Mouse (Mus musculus): ENCODE results near the gene Alkbh5. TPM values are rescaled to one million over a fixed set of nuclear protein-coding genes. Genes with fewer than 3 reads are reported as not detected.

The Alkbh5 gene
- polyA plus RNA-seq, 1 experiment from 2014 or later: 32.1 TPM

DNA sequence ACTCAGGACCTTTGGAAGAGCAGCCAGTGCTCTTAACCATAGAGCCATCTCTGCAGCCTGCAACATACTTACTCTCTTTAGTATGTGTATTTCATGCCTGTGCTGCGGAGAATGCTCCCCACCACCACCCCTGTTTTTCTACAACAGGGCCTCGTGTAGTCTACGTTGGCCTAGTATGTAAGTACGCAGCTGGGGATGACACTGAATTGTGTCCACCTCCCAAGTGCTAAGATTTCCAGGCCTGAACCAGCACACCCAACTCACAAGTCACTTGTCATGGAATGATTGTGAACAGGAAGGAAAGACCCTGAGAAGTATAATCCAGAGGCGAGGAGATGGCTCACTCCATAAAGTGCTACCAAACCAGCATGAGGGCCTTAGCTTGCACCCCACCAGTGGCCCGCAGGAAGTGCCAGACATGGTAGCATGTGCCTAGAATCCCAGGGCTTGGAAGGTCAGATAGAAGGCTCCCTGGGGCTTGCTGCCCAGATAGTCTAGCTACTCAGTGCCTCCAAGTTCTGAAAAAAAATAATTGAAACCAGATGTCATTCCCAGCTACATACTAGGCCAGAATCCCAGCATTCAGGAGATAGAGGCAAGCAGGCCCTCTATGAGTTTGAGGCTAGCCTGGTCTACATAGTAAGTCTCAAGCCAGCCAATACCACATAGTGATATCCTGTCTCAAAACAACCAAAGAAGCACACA lies 13.4 kb upstream of the Alkbh5 start:
- H3K9me3 ChIP-seq: 0 out of 2 replicates have a peak, but pooled peaks cover 5% of the 10 kb centered on the region
- H3K9ac ChIP-seq: no peak overlapping the region
- WGBS: 80% methylated on average over 6 of the region's 6 CpGs
- no peaks in the 10 kb centered on the region for H3K4me1 ChIP-seq
- no peak overlapping the region for H3K27ac ChIP-seq (replicated peaks)
- no peak for ATAC-seq (ENCODE audit: extremely low read depth, insufficient number of reproducible peaks, low FRiP score, low TSS enrichment)
- no peaks in the 10 kb centered on the region for H3K36me3 ChIP-seq
- H3K27me3 ChIP-seq (replicated peaks): no peaks in the 10 kb centered on the region
- no peak overlapping the region for H3K4me3 ChIP-seq
- H3K4me2 ChIP-seq: no peak overlapping the region

DNA sequence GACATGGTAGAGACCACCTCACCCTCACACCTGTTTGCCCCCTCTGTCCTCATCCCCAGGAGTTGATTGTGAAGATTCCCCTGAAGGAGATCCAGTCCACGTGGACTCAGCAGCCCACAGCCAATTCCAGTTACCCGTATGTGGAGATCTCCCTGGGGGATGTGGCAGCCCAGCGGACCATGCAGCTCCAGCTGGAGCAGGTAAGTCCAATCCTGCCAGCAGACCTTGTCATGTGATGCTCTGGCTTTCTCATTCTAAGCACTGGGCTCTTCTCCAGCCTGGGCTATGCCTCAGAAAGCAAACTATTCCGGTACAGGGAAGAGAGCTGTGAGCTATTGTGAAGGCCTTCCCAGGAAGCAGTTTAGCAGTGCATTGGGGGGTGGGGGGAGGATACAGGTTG lies 9.7 kb upstream of the Alkbh5 start:
- Histone ChIP-seq H3K4me2 (no peak overlapping the region), H3K27me3 (replicated peaks) (no peaks in the 10 kb centered on the region), H3K9me3 (no peaks in the 10 kb centered on the region), H3K9ac (no peak overlapping the region), H3K27ac (replicated peaks) (no peak overlapping the region), H3K4me3 (no peak overlapping the region), H3K4me1 (no peaks in the 10 kb centered on the region), H3K36me3 (no peaks in the 10 kb centered on the region)
- 76% methylated on average over 4 of the region's 4 CpGs for WGBS
- ATAC-seq (ENCODE audit: extremely low read depth, insufficient number of reproducible peaks, low FRiP score, low TSS enrichment): no peak

DNA sequence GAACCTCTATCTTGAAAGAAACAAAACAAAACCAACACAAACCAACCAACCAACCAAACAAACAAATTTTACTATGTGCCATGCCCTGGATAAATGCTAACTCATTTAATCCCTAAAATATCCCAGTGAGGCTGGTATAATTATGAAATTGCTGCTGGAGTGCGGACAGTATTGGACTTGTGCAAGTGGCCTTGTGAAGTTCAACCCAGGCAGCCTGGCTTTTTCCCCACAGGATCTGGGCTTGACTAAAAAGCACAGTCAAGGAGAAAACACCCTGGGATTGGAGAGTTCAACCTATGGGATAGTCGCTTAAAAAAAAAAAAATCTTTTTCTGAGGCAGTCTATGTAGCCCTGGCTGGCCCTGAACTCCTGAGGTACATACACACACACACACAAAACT lies 505 bp upstream of the Alkbh5 start:
- Histone ChIP-seq H3K4me2 (peak overlapping the region; percentile 99), H3K9ac (peak overlapping the region; percentile 99), H3K4me1 (peaks cover 21% of the 10 kb centered on the region), H3K4me3 (peak overlapping the region; percentile 99), H3K27ac (replicated peaks) (peak overlapping the region; percentile 98), H3K36me3 (peaks cover 8% of the 10 kb centered on the region; the same call in 1 of the 2 replicates), H3K9me3 (no peaks in the 10 kb centered on the region), H3K27me3 (replicated peaks) (no peaks in the 10 kb centered on the region)
- no peak for ATAC-seq (ENCODE audit: extremely low read depth, insufficient number of reproducible peaks, low FRiP score, low TSS enrichment)
- 76% methylated on average over 2 of the region's 2 CpGs for WGBS

DNA sequence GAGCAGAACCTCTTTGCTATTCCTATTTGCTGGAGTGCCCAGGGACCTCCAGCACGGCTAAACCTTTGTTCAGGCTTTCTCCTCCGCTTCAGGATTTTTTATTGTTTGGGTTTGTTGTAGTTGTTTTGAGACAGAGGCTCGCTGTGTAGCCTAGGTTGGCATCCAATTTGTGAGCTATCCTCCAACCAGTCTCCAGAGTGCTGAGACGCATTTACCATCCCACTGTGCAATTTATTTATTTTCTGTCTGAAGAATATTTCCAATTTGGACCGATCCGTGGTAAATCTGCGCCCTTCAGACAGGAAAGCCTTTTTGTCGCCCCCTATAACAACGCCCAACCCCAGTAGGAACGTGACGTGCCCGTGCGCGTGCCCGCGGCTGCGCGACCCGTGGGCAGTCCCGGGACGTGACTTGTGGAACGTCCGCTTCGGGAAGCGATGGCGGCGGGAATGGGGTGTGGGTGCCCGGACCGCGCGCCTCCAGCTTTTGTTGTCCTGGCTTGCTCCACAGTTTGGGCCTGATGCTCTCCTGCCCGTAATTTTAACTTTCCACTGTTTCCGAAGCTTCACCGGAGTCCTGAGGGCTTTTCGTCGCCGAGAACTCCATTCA lies 782 bp downstream of the Alkbh5 start:
- WGBS: under 1% methylated on average over 37 of the region's 37 CpGs
- H3K36me3 ChIP-seq: peaks cover 19% of the 10 kb centered on the region
- peak overlapping the region; percentile 99 for H3K4me3 ChIP-seq
- peaks cover 34% of the 10 kb centered on the region for H3K4me1 ChIP-seq
- peak; percentile 57 for ATAC-seq (ENCODE audit: extremely low read depth, insufficient number of reproducible peaks, low FRiP score, low TSS enrichment)
- peak overlapping the region; percentile 99 for H3K9ac ChIP-seq
- H3K27ac ChIP-seq (replicated peaks): peak overlapping the region; percentile 98
- peak overlapping the region; percentile 99 for H3K4me2 ChIP-seq
- H3K9me3 ChIP-seq: no peaks in the 10 kb centered on the region
- no peaks in the 10 kb centered on the region for H3K27me3 ChIP-seq (replicated peaks)

DNA sequence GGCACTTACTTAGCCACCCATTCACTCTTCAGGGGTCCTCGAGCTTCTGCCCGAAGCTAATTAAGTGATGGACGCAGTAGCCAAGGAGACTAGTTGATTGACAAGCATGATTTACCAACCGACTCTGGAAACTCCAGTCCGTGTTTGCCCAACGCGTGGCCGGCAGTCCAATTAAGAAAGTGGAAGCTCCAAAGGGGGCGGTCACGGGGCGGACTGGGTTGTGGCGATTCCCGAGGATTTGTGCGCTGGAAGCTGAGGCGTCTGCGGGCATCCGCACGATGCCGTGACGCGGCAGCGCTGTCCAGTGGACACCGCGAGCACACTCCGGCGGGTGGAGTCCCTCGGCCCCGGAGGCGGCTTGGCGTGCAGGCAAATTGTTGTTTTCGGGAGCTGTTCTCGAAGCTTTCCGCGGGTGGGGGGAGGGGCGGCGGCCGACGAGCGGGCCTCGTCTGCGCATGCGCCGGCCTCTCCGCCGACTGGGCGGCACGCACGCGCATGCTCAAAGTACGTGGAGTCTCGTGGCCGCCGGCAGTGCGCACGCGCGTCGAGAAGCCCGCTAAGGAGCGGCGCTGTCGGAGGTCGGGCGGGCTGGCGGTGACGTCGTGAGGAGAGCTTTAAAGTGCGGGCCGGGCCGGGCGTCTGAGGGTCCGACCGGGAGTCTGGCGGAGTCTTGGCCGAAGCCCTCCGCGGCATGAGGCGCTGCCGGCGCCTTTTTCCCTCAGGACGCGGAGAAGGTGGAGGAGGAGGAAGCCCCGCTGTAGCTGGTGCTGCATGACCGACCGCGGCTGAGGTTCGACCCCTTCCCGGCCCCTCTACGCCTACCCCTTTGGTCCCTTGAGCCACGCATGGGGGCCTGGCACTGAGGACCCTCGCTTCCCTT lies 1.5 kb downstream of the Alkbh5 start:
- Histone ChIP-seq H3K4me2 (peak overlapping the region; percentile 99), H3K4me3 (peak overlapping the region; percentile 99), H3K9ac (peak overlapping the region; percentile 99), H3K9me3 (no peaks in the 10 kb centered on the region), H3K27ac (replicated peaks) (peak overlapping the region; percentile 98), H3K27me3 (replicated peaks) (no peaks in the 10 kb centered on the region), H3K36me3 (peaks cover 27% of the 10 kb centered on the region), H3K4me1 (peaks cover 41% of the 10 kb centered on the region)
- ATAC-seq (ENCODE audit: extremely low read depth, insufficient number of reproducible peaks, low FRiP score, low TSS enrichment): peak; percentile 86
- WGBS: under 1% methylated on average over 81 of the region's 91 CpGs

DNA sequence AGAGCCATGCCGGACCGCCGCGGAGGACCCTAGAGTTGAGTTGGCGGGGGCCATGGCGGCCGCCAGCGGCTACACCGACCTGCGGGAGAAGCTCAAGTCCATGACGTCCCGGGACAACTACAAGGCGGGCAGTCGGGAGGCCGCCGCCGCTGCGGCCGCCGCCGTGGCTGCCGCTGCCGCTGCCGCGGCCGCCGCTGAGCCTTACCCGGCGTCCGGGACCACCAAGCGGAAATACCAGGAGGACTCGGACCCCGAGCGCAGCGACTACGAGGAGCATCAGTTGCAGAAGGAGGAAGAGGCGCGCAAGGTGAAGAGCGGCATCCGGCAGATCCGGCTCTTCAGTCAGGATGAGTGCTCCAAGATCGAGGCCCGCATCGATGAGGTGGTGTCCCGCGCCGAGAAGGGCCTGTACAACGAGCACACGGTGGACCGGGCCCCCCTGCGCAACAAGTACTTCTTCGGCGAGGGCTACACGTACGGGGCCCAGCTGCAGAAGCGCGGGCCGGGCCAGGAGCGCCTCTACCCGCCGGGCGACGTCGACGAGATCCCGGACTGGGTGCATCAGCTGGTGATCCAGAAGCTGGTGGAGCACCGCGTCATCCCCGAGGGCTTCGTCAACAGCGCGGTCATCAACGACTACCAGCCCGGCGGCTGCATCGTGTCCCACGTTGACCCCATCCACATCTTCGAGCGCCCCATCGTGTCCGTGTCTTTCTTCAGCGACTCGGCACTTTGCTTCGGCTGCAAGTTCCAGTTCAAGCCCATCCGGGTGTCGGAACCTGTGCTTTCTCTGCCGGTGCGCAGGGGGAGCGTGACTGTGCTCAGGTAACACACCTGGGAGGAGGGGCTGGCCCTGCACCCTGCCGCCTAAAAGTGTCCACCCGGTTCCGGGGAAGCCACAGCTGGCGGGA lies 2.4 kb downstream of the Alkbh5 start:
- Histone ChIP-seq H3K27me3 (replicated peaks) (no peaks in the 10 kb centered on the region), H3K9ac (peak overlapping the region; percentile 99), H3K36me3 (peaks cover 35% of the 10 kb centered on the region), H3K4me3 (peak overlapping the region; percentile 99), H3K9me3 (no peaks in the 10 kb centered on the region), H3K27ac (replicated peaks) (peak overlapping the region; percentile 98), H3K4me1 (peaks cover 50% of the 10 kb centered on the region), H3K4me2 (peak overlapping the region; percentile 99)
- under 1% methylated on average over 93 of the region's 93 CpGs for WGBS
- ATAC-seq (ENCODE audit: extremely low read depth, insufficient number of reproducible peaks, low FRiP score, low TSS enrichment): peak; percentile 11; the same call in 1 of the 2 replicates

DNA sequence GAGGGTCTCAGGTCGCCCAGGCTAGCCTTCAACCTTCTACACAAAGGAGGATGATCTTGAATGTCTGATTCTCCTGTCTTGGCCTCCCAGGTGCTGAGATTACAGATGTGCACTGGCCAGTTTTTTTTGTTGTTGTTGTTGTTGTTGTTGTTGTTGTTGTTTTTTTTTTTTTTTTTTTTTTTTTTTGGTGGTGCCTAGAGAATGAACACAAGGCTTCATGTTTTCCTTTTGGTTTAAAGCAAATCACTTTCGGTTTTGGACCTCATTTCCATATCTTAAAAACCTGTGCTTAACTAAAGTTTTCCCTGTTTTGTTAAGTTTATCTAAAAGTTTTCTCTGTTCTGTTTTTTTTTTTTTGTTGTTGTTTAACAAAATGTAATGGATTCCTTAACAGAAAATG lies 3.4 kb downstream of the Alkbh5 start:
- H3K27me3 ChIP-seq (replicated peaks): no peaks in the 10 kb centered on the region
- H3K4me1 ChIP-seq: peaks cover 60% of the 10 kb centered on the region
- H3K36me3 ChIP-seq: peaks cover 37% of the 10 kb centered on the region
- WGBS: 3% methylated on average over 2 of the region's 2 CpGs
- H3K4me3 ChIP-seq: peak overlapping the region; percentile 99
- no peaks in the 10 kb centered on the region for H3K9me3 ChIP-seq
- peak overlapping the region; percentile 99 for H3K9ac ChIP-seq
- peak overlapping the region; percentile 99 for H3K4me2 ChIP-seq
- H3K27ac ChIP-seq (replicated peaks): no peak overlapping the region
- no peak for ATAC-seq (ENCODE audit: extremely low read depth, insufficient number of reproducible peaks, low FRiP score, low TSS enrichment)

DNA sequence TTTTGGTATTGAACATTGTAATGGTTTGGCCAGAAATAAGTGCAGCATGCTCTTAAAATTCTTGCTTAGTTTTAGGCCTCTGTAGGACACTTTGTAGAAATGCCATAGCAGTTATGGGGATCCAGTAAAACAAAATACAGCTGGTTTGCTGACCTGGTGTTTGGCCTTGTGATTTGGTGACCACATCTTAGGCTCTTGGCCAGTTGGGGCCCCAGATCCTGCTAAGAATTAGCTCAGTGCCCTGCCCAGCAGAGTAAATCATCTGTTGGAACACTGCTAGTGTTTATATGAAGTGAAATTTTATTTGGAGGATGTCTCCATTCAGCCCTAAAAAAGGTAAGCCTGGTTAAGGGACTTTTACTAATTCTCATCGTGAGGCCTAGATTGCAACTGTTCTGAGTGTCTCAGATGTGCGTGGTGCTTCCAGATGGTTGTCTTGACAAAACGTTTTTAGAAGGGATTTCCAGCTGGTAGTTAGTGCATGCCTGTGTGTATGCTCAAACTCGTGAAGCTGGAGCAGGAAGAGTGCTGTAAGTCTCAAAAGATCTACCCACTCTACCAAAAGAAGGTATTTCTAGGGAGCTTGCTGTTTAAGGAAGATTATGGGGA lies 3.9 kb downstream of the Alkbh5 start:
- peak overlapping the region; percentile 99 for H3K4me3 ChIP-seq
- H3K27me3 ChIP-seq (replicated peaks): no peaks in the 10 kb centered on the region
- H3K36me3 ChIP-seq: peaks cover 37% of the 10 kb centered on the region
- H3K27ac ChIP-seq (replicated peaks): peak overlapping the region; percentile 18; the same call in 1 of the 2 replicates
- peaks cover 65% of the 10 kb centered on the region for H3K4me1 ChIP-seq
- H3K9me3 ChIP-seq: no peaks in the 10 kb centered on the region
- H3K4me2 ChIP-seq: peak overlapping the region; percentile 99
- peak overlapping the region; percentile 81 for H3K9ac ChIP-seq
- no peak for ATAC-seq (ENCODE audit: extremely low read depth, insufficient number of reproducible peaks, low FRiP score, low TSS enrichment)
- 7% methylated on average over 4 of the region's 4 CpGs for WGBS

DNA sequence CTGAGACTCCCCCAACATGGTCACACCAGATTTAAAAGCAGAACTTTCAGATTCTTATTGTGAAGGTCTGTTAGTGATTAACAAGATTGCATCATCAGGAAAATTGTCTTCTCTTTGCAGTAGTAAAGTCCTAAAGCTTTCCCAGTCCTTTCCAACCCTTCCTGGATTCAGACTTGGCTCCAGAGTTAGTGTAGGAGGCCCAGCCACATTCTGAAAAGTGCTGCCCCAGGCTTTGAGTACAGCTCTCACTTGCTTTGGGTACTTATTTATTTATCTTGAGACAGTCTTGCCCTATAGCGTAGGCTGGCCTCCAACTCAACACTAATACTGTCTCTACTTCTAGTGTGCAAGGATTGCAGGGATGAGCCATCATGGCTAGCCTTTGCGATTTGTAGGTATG lies 4.6 kb downstream of the Alkbh5 start:
- H3K4me2 ChIP-seq: peak overlapping the region; percentile 99
- H3K9me3 ChIP-seq: no peaks in the 10 kb centered on the region
- peak overlapping the region; percentile 18; the same call in 1 of the 2 replicates for H3K27ac ChIP-seq (replicated peaks)
- peak overlapping the region; percentile 81 for H3K9ac ChIP-seq
- peaks cover 72% of the 10 kb centered on the region for H3K4me1 ChIP-seq
- ATAC-seq (ENCODE audit: extremely low read depth, insufficient number of reproducible peaks, low FRiP score, low TSS enrichment): no peak
- no peaks in the 10 kb centered on the region for H3K27me3 ChIP-seq (replicated peaks)
- H3K4me3 ChIP-seq: peak overlapping the region; percentile 99
- peaks cover 41% of the 10 kb centered on the region for H3K36me3 ChIP-seq
- 66% methylated on average over 2 of the region's 2 CpGs for WGBS

DNA sequence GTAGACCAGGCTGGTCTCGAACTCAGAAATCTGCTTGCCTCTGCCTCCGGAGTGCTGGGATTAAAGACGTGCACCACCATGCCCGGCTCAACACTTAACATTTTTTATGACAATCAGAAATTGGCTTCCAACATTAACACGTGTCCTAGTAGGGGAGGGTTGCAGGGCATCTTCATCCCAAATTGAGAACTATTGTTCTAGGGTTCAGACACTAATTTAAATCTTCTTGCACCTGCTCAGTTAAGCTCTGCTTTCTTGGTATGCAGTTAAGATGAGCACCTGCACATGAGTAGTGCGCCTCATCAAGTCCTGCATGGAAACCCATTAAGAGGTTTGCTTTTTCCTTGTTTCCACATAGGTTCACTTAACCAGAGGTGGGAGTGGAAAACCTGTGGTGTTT lies 5.7 kb downstream of the Alkbh5 start:
- no peak for ATAC-seq (ENCODE audit: extremely low read depth, insufficient number of reproducible peaks, low FRiP score, low TSS enrichment)
- H3K9me3 ChIP-seq: no peaks in the 10 kb centered on the region
- H3K27me3 ChIP-seq (replicated peaks): no peaks in the 10 kb centered on the region
- no peak overlapping the region; the same call in 1 of the 2 replicates for H3K9ac ChIP-seq
- peaks cover 49% of the 10 kb centered on the region for H3K36me3 ChIP-seq
- H3K4me3 ChIP-seq: peak overlapping the region; percentile 16; the same call in 1 of the 2 replicates
- H3K4me1 ChIP-seq: peaks cover 75% of the 10 kb centered on the region
- no peak overlapping the region for H3K27ac ChIP-seq (replicated peaks)
- H3K4me2 ChIP-seq: peak overlapping the region; percentile 99
- WGBS: 80% methylated on average over 6 of the region's 6 CpGs

All from heart, embryonic 13.5 days (tissue).